Mouse (Mus musculus) central nervous system, embryonic 14 days (tissue): ENCODE data around the gene Ugt1a6b. TPM values are rescaled to one million over a fixed set of nuclear protein-coding genes. Genes with fewer than 3 reads are reported as not detected.

ENCODE experiments used
- polyA plus RNA-seq: library from polyadenylated mRNA; depleted of rRNA; stranded (reverse); fragments of >200 nt; gene quantifications from 2 replicates; pipeline ENCODE4 v1.2.3, GENCODE M21; 2012; rRNA removed

Ugt1a6b gene
- polyA plus RNA-seq = 1.1 TPM in 2 replicates

DNA sequence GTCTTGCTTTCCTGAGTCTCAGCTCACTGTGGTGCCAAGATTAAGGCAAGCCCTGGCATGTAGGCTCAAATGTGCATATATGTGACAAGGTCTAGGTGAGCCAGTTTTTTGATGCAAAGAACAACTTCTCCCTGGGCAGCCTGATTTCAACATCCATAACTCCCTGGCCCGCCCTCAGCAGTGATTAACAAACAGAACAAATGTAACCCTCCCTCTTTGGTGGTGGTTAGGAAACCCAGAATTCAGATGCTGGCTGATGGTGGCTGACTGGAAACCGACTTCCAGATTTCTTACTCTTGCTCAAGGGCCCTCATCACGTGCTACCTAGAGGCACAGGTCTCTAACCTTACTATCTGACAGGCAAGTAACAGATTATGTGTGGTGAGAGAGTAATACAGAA lies at the start of gene Ugt1a6b:
Gene Ugt1a6b (plus strand): TSS at position 234 of the 400 bp plus-strand sequence.

DNA sequence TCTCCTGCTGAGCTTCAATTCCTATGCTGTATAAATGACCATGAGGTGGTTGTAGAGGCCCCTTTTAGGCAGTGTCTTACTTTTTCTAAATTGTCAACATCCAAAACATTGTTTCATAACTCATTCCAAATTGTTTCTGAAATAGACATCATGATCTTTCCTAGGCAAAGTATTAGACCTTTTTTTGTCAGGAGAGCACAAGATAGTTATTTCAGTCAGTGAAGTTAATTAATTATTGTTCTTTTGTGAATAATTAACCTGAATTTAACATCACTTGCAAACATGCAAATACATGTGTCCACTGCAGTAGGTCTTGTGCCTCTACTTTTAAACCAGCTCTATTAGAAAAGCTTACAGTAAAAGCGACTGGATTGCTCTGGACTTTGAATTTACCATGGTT lies 48.0 kb upstream of the Ugt1a6b start, which contains the start of gene Ugt1a10:
Gene Ugt1a10 (plus strand): TSS at position 301 of the 400 bp plus-strand sequence.

GRCm38 (mm10) chr1:88070495-88070894 lies 32.6 kb upstream of the Ugt1a6b start, which contains the start of gene Ugt1a9:
Ugt1a9 (plus strand) TSS chr1:88070800.

GRCm38 (mm10) chr1:88087513-88087912 lies 15.5 kb upstream of the Ugt1a6b start, which contains the start of gene Ugt1a8:
Ugt1a8 (plus strand) TSS chr1:88087813.

GRCm38 (mm10) chr1:88094941-88095492 lies 8.0 kb upstream of the Ugt1a6b start, which contains the start of gene Ugt1a7c:
Ugt1a7c (plus strand) TSS chr1:88095062.

GRCm38 (mm10) chr1:88134457-88135011 lies 31.5 kb downstream of the Ugt1a6b start, which contains the start of gene Ugt1a6a:
Ugt1a6a (plus strand) TSS chr1:88134809.

DNA sequence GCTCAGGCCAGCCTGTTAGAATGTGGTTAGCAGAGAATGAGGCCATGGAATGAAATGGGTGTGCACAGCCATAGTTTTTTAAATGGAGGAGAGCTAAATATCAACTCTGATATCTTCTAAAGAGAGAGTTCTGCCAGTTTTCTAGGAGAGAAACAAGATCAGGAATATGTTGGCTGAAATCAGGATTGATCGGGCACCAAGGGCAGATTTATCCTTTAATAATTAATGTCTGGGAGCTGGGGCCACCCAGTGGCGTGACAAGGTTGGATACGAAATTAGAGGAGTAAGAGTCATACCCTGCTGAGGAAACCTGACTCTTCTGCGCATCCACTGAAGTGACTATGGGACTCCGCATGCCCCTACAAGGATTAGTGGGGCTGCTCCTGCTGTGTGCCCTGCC lies 62.7 kb downstream of the Ugt1a6b start, which contains the start of gene Ugt1a5:
Gene Ugt1a5 (plus strand): TSS at position 302 of the 400 bp plus-strand sequence.

DNA sequence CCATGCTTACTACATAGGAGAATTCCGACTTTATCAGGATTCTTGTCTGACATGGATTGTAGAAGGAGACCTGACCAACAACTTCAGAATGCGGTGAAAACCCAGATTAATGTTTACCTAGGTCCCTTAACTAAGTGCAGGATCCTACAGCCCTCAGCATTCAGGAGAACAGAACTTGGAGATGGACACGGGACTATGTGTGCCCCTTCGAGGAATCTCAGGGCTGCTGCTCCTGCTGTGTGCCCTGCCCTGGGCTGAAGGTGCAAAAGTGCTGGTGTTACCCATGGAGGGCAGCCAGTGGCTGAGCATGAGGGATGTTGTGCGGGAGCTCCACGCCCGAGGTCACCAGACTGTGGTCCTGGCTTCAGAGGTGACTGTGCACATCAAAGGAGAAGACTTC lies 97.4 kb downstream of the Ugt1a6b start, which contains the start of gene Ugt1a2:
Gene Ugt1a2 (plus strand): TSS at position 146 of the 400 bp plus-strand sequence.

DNA sequence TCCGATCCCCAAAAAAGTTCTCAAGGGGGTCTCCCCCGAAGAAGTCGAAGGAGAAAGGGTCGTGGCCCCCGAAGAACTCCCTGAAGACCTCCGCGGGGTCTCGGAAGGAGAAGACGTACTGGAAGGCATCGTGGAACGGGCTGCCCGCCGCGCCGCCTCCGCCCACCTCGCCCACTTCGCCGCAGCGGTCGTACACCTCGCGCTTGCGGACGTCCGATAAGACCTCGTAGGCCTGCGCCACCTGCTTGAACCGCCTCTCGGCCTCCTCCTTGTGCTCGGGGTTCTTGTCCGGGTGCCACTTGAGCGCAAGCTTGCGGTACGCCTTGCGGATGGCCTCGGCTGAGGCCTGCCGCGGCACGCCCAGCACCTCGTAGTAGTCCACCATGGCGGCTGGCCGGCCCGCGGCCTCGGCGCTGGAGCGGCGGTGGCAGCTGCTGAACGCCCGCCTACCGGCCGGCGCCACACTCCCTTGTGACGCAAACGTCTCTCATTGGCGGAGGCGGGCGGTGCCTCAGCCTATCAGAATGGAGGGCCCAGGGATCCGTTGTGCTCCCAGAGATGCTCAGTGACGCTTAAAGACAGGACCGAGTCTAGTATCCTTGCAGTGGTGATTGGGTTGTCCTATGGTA lies 102.4 kb downstream of the Ugt1a6b start, which contains the start of gene Dnajb3:
Gene Dnajb3 (minus strand): TSS at position 489 of the 629 bp plus-strand sequence.

GRCm38 (mm10) chr1:88211812-88212211 lies 108.8 kb downstream of the Ugt1a6b start, which contains the start of gene Ugt1a1:
Ugt1a1 (plus strand) TSS chr1:88211959.

GRCm38 (mm10) chr1:88226670-88227379 lies 123.8 kb downstream of the Ugt1a6b start, which contains the start of gene Mroh2a:
Mroh2a (plus strand) TSS chr1:88226986.

Other genes with a start within 250 kb of the Ugt1a6b start
- 50.3 and 53.0 TPM in 2 replicates for gene Dgkd, start 250.0 kb upstream of the Ugt1a6b start, polyA plus RNA-seq
- gene Usp40, start 94.7 kb upstream of the Ugt1a6b start, polyA plus RNA-seq = 24.0 and 24.9 TPM in 2 replicates
- gene Ugt1a10, start 47.9 kb upstream of the Ugt1a6b start, polyA plus RNA-seq = not detected in 2 replicates
- not detected in 2 replicates for gene Ugt1a9, start 32.5 kb upstream of the Ugt1a6b start, polyA plus RNA-seq
- not detected in 2 replicates for gene Ugt1a8, start 15.4 kb upstream of the Ugt1a6b start, polyA plus RNA-seq
- 0.80 and 0.91 TPM in 2 replicates for gene Ugt1a7c, start 8.2 kb upstream of the Ugt1a6b start, polyA plus RNA-seq
- 1.4 and 1.6 TPM in 2 replicates for gene Ugt1a6a, start 31.6 kb downstream of the Ugt1a6b start, polyA plus RNA-seq
- gene Ugt1a5, start 62.8 kb downstream of the Ugt1a6b start, polyA plus RNA-seq = 0.06 and 0.14 TPM in 2 replicates
- gene Ugt1a2, start 97.3 kb downstream of the Ugt1a6b start, polyA plus RNA-seq = 0.05 TPM in 1 of 2 replicates, not detected in the other
- gene Dnajb3, start 102.5 kb downstream of the Ugt1a6b start, polyA plus RNA-seq = 9.8 TPM in 2 replicates
- 0.09 TPM in 1 of 2 replicates, not detected in the other for gene Ugt1a1, start 108.7 kb downstream of the Ugt1a6b start, polyA plus RNA-seq
- 0.15 and 0.18 TPM in 2 replicates for gene Mroh2a, start 123.7 kb downstream of the Ugt1a6b start, polyA plus RNA-seq
- 171 and 178 TPM in 2 replicates for gene Hjurp, start 174.4 kb downstream of the Ugt1a6b start, polyA plus RNA-seq
- gene Trpm8, start 174.4 kb downstream of the Ugt1a6b start, polyA plus RNA-seq = 0.06 TPM in 2 replicates